Mouse (Mus musculus): ENCODE results near the gene Pgc.

Pgc gene

DNA sequence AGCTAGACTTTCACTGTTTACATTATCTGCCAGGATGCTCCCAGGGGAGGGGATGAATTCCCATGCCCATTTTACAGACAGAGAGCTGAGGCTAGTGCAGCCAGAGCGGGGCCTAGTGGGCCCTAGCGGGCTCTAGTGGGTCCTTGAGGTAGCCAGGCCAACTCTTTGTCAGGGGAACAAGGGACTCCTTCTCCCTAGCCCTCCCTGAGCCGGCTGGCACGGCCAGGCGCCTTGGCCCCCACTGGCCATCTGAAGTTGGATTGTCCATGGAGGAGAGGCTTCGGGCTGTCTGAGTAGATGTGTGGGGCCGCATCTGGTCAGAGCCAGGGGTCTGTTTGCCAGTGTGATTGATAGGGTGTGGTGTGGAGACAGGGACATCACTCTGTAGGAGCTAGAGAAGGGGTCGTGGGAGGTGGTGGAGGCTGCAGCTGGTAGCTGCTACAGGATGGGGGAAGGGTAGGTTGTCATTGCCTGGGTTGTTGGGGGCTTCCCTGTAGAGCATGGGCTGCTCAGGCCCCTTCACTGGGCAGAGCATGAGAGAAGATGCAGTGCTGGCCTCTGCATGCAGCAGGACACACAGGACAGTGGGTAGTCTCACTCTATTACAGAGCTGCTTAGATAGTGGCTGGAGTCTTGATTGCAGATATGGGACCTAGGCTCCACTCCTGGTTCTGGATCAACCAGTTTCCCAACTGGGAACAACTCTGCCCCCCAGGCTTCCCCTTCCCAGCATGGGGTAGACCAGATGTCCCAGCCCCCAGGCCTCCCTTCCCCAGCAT is 57.0 kb downstream of the Pgc start:
- DNase-seq (ENCODE audit: low read depth, low spot score) = no peak
